18 mouse cellular contexts compared by ENCODE assay signal in genomic region chr11:119122396-119122795, GRCm38 (mm10). TPM values are rescaled to one million over a fixed set of nuclear protein-coding genes. Genes with fewer than 3 reads are reported as not detected.
DNase-seq lines count a peak whose midpoint lies in the region; ATAC-seq lines count a peak whose summit lies in the region.
"Had no signal": no experiment of that assay in that cellular context is flagged by ENCODE, and none has a peak within 500 bp of the region (broad histone marks: within the 10 kb centered on the region; RNA-seq: fewer than 3 reads in every experiment).

No protein-coding gene starts in this region.

- peak; percentile 88 for ATAC-seq in megakaryocyte, adult 5-6 weeks (ENCODE audit: poor library complexity, severe bottlenecking)
- ATAC-seq: CD4-positive, CD25-positive, alpha-beta regulatory T cell, adult 4 months; forebrain, embryonic 16.5 days; intestine, embryonic 16.5 days; Patski had no signal

- DNase-seq in heart, adult 11 months: peak; percentile 85
- no peak for DNase-seq in heart, postnatal 4 days
- DNase-seq in spleen, postnatal 36 days (ENCODE audit: low spot score in 2 of 2): peak; percentile 68 to 73
- DNase-seq in spleen, adult 18-20 months: no peak
- no peak for DNase-seq in layer of hippocampus, postnatal 25 days (ENCODE audit: extremely low spot score in 1 of 2, low spot score in 1 of 2)
- no peak for DNase-seq in layer of hippocampus, postnatal 36 days
- DNase-seq: adrenal gland, postnatal 14 days; cerebellum, adult 11 months; embryo, embryonic 11 days; gastrocnemius, postnatal 25 days; kidney, postnatal 36 days; liver, embryonic 13.5 days; thymus, adult 2 months had no signal

RNA-seq across cellular contexts. Expression of gene Cbx4, which starts 36.4 kb away (rescaled TPM):
- 10 to 100 TPM; 30.5 to 34.9 TPM for total RNA-seq in heart, postnatal 4 days (2021)
- total RNA-seq in megakaryocyte, adult 5-6 weeks (2015): 15.3 and 15.5 TPM in 2 replicates
- 18.0 and 18.4 TPM in 2 replicates for total RNA-seq in megakaryocyte, adult 5-6 weeks (2017)
- 10 to 100 TPM; 62.1 to 67.7 TPM for total RNA-seq in layer of hippocampus, postnatal 25 days (2021)
- 10 to 100 TPM; 57.3 to 59.4 TPM for total RNA-seq in layer of hippocampus, postnatal 36 days (2021)

Comparison
In these comparisons a context has a peak if more than half of its experiments do, and no peak if none do; other contexts are left out.
1. DNase-seq: peak in heart, adult 11 months (single experiment) and spleen, postnatal 36 days (2 of 2); none in heart, postnatal 4 days (single experiment), spleen, adult 18-20 months (0 of 2), layer of hippocampus, postnatal 25 days (0 of 2) and layer of hippocampus, postnatal 36 days (0 of 2).